Mouse (Mus musculus): ENCODE measurements around the gene Agap3. TPM values are rescaled to one million over a fixed set of nuclear protein-coding genes. Genes with fewer than 3 reads are reported as not detected.

Gene Agap3
- polyA plus RNA-seq (2012; rRNA removed) = 31.4 and 59.4 TPM in 2 replicates

DNA sequence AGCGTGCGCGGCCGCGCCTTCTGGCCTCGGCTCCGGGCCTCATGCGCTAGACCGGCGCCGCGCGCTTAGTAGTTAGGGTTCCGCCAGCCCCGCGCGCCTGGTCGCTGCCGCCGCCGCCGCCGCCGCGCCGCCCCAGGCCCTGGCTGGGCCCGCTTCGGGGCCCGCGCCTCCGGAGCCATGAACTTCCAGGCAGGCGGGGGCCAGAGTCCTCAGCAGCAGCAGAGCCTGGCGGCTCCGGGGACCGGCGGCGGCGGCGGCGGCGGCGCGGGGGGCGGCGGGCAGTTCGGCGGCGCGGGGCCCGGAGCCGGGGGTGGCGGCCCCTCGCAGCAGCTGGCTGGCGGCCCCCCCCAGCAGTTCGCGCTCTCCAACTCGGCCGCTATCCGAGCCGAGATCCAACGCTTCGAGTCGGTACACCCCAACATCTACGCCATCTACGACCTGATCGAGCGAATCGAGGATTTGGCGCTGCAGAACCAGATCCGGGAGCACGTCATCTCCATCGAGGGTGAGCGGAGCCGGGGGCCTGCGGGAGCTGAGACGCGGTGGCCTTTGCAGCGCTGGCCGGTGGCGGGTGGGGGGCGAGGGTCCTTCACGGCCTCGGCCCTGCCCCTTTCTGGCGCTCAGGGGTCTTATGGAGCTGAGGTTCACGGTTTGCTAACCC, at the start of gene Agap3:
Agap3 (plus strand) TSS at position 148 of the 661 bp plus-strand sequence.
- Histone ChIP-seq H3K27me3 (ENCODE audit: control insufficient read depth, insufficient read depth, low read length) (no peaks in the 10 kb centered on the region), H3K4me1 (ENCODE audit: control insufficient read depth, insufficient read depth, insufficient read length, low read length) (peaks cover 15% of the 10 kb centered on the region), H3K4me3 (ENCODE audit: low read depth, low read length) (peak within 1 kb of the TSS; percentile 92), H3K27ac (ENCODE audit: insufficient read depth, low read depth, low read length) (peak within 1 kb of the TSS; percentile 81), H3K36me3 (ENCODE audit: control insufficient read depth, insufficient read depth, low read length) (no peaks in the 10 kb centered on the region)
- TF ChIP-seq CTCF (IDR thresholded peaks at IDR 0.05; ENCODE audit: extremely low read depth, insufficient read length, insufficient replicate concordance, low read depth, low read length) (no peak), POLR2A (IDR thresholded peaks at IDR 0.05; ENCODE audit: low read depth, low read length) (no peak)
- under 1% methylated on average over 62 of the region's 85 CpGs for WGBS

DNA sequence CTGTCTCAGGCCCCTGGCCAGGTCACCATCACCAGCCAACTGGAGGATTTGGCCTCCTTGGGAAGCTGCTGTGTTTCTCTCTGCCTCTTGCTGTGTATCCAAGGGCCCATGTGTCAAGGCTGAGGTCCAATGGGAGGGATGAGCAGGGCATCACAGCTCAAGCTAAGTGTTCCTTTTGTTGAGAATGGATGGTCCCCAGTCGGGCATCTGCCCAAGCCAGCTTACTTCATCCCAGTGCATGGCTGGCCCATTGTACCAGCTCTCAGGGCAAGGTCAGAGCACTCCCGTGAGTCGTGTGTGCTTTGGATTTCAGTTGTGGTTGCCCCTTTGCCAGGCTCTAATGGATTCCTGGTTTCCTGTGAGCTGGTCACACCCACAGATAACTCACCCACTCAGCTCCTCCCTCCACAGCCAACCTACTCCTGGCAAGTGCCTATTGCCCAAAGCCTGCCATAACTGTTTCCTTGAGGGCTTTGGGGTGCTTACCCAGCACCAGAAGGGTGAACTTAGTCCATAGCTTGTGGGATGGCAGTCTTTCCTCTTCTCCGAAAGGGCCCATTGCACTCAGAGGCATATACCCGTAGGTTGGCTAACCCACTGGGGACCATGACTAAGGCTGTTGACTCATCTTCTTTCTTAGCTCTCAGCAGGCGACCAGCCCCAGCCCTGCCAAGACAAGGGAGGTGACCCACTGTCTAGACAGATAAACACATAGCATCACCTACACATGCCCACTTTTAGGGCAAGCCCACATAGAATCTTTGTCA, 47.2 kb upstream of the Agap3 start:
- no peaks in the 10 kb centered on the region for H3K27me3 ChIP-seq (ENCODE audit: control insufficient read depth, insufficient read depth, low read length)
- no peak for TF ChIP-seq CTCF (IDR thresholded peaks at IDR 0.05; ENCODE audit: extremely low read depth, insufficient read length, insufficient replicate concordance, low read depth, low read length)
- TF ChIP-seq POLR2A (IDR thresholded peaks at IDR 0.05; ENCODE audit: low read depth, low read length) = no peak
- H3K27ac ChIP-seq (ENCODE audit: insufficient read depth, low read depth, low read length) = no peak overlapping the region
- WGBS = 75% methylated on average over 6 of the region's 6 CpGs
- H3K36me3 ChIP-seq (ENCODE audit: control insufficient read depth, insufficient read depth, low read length) = peaks cover 40% of the 10 kb centered on the region
- H3K4me3 ChIP-seq (ENCODE audit: low read depth, low read length) = no peak overlapping the region
- no peaks in the 10 kb centered on the region for H3K4me1 ChIP-seq (ENCODE audit: control insufficient read depth, insufficient read depth, insufficient read length, low read length)

DNA sequence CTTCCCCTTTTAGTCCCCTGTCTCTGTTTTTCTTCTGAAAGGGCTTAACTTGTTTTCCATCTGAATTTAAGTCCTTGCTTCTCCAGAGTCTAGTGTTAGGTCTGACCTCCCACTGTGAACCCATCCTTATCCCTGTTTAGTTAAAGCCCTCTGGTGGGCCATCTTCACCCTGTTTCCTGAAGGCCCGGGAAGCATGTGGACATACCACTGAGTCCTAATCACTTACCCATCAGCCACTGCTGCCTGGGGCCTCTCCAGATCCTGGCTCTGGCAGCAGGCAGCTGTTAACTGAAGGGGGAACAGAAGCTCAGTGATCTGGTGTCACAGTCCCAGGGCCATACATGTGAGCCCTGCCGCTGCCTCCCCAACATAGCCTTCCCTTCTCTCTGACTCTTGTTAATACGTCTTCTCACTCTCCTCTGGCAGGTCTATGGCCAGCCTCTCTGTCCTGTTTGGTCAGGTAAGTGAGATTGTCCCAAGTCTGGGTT, 46.5 kb upstream of the Agap3 start:
- Histone ChIP-seq H3K27ac (ENCODE audit: insufficient read depth, low read depth, low read length) (no peak overlapping the region), H3K27me3 (ENCODE audit: control insufficient read depth, insufficient read depth, low read length) (no peaks in the 10 kb centered on the region), H3K4me3 (ENCODE audit: low read depth, low read length) (no peak overlapping the region), H3K36me3 (ENCODE audit: control insufficient read depth, insufficient read depth, low read length) (peaks cover 36% of the 10 kb centered on the region), H3K4me1 (ENCODE audit: control insufficient read depth, insufficient read depth, insufficient read length, low read length) (no peaks in the 10 kb centered on the region)
- no peak for TF ChIP-seq POLR2A (IDR thresholded peaks at IDR 0.05; ENCODE audit: low read depth, low read length)
- no peak for TF ChIP-seq CTCF (IDR thresholded peaks at IDR 0.05; ENCODE audit: extremely low read depth, insufficient read length, insufficient replicate concordance, low read depth, low read length)
- 79% methylated on average over 3 of the region's 3 CpGs for WGBS

DNA sequence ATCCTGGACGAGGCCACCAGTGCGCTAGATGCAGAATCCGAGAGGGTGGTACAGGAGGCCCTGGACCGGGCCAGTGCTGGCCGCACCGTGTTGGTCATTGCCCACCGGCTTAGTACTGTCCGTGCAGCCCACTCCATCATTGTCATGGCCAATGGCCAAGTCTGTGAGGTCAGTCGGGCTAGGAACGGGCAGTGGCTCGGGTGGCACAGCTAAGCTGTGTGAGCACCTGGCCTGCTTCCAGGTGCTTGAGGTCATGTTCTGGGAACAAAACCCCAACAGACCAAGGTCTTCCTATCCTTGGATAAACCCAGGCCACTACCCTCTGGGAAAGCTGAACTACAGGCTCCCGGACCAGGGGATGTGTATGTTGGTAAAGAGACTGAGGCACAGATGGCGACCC, 43.3 kb upstream of the Agap3 start:
- no peak overlapping the region for H3K27ac ChIP-seq (ENCODE audit: insufficient read depth, low read depth, low read length)
- H3K27me3 ChIP-seq (ENCODE audit: control insufficient read depth, insufficient read depth, low read length) = no peaks in the 10 kb centered on the region
- 82% methylated on average over 13 of the region's 13 CpGs for WGBS
- H3K4me1 ChIP-seq (ENCODE audit: control insufficient read depth, insufficient read depth, insufficient read length, low read length) = peaks cover 5% of the 10 kb centered on the region
- TF ChIP-seq POLR2A (IDR thresholded peaks at IDR 0.05; ENCODE audit: low read depth, low read length) (no peak), CTCF (IDR thresholded peaks at IDR 0.05; ENCODE audit: extremely low read depth, insufficient read length, insufficient replicate concordance, low read depth, low read length) (no peak)
- peaks cover 15% of the 10 kb centered on the region for H3K36me3 ChIP-seq (ENCODE audit: control insufficient read depth, insufficient read depth, low read length)
- no peak overlapping the region for H3K4me3 ChIP-seq (ENCODE audit: low read depth, low read length)

DNA sequence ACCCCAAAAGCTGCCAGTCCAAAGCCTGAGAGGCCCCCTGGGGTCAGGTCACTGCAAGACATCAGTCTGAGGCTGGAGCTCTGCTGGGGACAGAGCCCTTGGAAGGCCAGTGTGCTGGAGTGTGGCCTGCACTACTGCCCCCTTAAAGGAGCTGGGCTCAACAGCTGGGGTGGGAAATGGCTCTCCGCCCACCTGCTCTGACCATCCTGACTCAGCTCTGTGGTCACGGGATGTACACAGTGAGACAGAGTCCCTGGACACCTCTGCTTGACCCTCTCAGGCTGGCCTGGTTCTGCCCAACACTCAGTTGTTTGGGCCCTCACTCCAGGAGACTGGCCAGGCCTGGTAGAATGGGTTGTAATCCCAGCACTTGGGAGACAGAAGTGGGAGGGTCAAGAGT, 42.5 kb upstream of the Agap3 start:
- no peak overlapping the region for H3K4me3 ChIP-seq (ENCODE audit: low read depth, low read length)
- 89% methylated on average over 2 of the region's 2 CpGs for WGBS
- TF ChIP-seq CTCF (IDR thresholded peaks at IDR 0.05; ENCODE audit: extremely low read depth, insufficient read length, insufficient replicate concordance, low read depth, low read length) = no peak
- no peak for TF ChIP-seq POLR2A (IDR thresholded peaks at IDR 0.05; ENCODE audit: low read depth, low read length)
- peaks cover 13% of the 10 kb centered on the region for H3K36me3 ChIP-seq (ENCODE audit: control insufficient read depth, insufficient read depth, low read length)
- peaks cover 12% of the 10 kb centered on the region for H3K4me1 ChIP-seq (ENCODE audit: control insufficient read depth, insufficient read depth, insufficient read length, low read length)
- no peak overlapping the region for H3K27ac ChIP-seq (ENCODE audit: insufficient read depth, low read depth, low read length)
- H3K27me3 ChIP-seq (ENCODE audit: control insufficient read depth, insufficient read depth, low read length) = no peaks in the 10 kb centered on the region

DNA sequence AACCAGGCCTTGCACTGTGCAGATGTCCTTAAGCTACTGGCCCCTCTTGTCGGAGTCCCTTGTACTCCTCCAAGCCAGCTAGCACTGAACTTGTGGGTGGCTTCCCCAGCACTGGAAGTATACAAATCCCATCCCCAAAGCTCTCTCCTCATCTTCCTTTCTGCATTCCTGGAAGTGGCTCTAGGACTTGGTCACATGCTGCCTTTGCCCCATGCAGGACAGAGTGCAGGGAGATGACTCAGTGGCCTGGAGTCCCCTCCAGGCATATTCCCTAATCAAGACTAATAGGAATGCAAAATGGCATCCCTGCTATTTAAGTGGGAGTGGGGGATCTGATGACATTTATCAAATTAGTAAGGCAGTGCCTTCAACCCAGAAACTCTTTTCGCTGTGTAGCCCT, 39.9 kb upstream of the Agap3 start:
- Histone ChIP-seq H3K4me1 (ENCODE audit: control insufficient read depth, insufficient read depth, insufficient read length, low read length) (peaks cover 16% of the 10 kb centered on the region), H3K27ac (ENCODE audit: insufficient read depth, low read depth, low read length) (no peak overlapping the region), H3K36me3 (ENCODE audit: control insufficient read depth, insufficient read depth, low read length) (peaks cover 13% of the 10 kb centered on the region), H3K27me3 (ENCODE audit: control insufficient read depth, insufficient read depth, low read length) (no peaks in the 10 kb centered on the region), H3K4me3 (ENCODE audit: low read depth, low read length) (no peak overlapping the region)
- WGBS = 85% methylated on average over 2 of the region's 2 CpGs
- TF ChIP-seq POLR2A (IDR thresholded peaks at IDR 0.05; ENCODE audit: low read depth, low read length) (no peak), CTCF (IDR thresholded peaks at IDR 0.05; ENCODE audit: extremely low read depth, insufficient read length, insufficient replicate concordance, low read depth, low read length) (no peak)

DNA sequence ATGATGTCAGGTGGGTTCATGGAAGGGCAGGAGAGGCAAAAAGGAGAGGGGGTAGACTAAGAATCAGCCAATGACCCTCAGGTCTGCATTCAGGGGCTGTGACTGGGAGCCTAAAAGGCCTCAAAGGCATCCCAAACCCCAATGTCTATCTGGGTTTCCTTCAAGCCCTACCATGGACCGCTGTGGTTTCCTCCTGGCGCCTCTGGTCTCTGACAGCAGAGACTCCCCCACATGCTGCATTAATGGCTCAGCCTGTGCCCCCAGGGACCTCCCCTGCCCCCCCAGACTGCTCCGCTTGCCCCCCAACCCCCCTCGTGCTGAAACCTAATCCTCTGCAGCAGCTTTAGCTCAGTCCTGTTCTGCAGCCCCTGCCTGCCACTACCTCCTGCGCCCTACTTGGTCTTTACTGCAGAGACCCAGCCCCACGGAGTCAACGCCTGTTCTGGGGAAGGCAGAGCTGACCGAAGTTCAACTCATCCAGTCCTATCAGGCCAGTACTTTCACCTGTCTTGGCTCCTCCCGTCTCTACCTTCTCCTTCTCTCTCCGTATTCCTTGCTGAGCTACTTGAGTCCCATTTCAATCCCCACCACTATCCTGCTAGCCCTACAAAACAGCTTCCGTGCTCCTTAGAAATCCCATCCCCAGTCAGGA, 38.8 kb upstream of the Agap3 start, which contains the start of gene Asic3:
Asic3 (plus strand) TSS at position 351 of the 652 bp plus-strand sequence.
- 26% methylated on average over 11 of the region's 11 CpGs for WGBS
- no peak within 1 kb of the TSS for H3K27ac ChIP-seq (ENCODE audit: insufficient read depth, low read depth, low read length)
- peaks cover 16% of the 10 kb centered on the region for H3K4me1 ChIP-seq (ENCODE audit: control insufficient read depth, insufficient read depth, insufficient read length, low read length)
- peaks cover 9% of the 10 kb centered on the region for H3K36me3 ChIP-seq (ENCODE audit: control insufficient read depth, insufficient read depth, low read length)
- no peaks in the 10 kb centered on the region for H3K27me3 ChIP-seq (ENCODE audit: control insufficient read depth, insufficient read depth, low read length)
- peak within 1 kb of the TSS; percentile 16; the same call in 1 of the 2 replicates for H3K4me3 ChIP-seq (ENCODE audit: low read depth, low read length)
- no peak for TF ChIP-seq POLR2A (IDR thresholded peaks at IDR 0.05; ENCODE audit: low read depth, low read length)
- TF ChIP-seq CTCF (IDR thresholded peaks at IDR 0.05; ENCODE audit: extremely low read depth, insufficient read length, insufficient replicate concordance, low read depth, low read length) = no peak

Data from small intestine, adult 2 months (tissue).